ENCODE assay signal across 20 mouse cellular contexts in the genomic region with DNA sequence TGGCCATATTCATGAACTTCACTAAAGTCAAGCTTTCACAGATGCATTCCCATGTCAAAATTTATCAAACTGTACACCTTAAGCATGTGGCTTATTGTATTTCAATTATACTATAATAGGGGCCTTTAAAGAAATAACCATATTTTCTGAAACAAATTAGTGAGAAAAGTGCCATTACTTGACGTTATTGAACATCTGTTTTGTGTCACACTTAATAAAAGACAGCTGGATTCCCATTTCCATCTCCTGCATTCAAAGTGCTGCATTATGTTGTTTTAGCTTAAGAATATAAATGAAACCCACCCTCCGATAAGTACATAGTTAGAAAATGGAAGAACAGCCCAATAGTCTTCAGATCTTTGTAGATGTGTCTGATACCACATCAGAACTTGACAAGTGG.
DNase-seq lines count a peak whose midpoint lies in the region; ATAC-seq and TF ChIP-seq lines count a peak whose summit lies in the region.
"Had no signal": no experiment of that assay in that cellular context is flagged by ENCODE, and none has a peak within 500 bp of the region (broad histone marks: within the 10 kb centered on the region; RNA-seq: fewer than 3 reads in every experiment).

No protein-coding gene starts in this region.

- H3K36me3 ChIP-seq in limb, embryonic 14.5 days (ENCODE audit: control insufficient read depth, insufficient read depth, low read length), result no peaks in the 10 kb centered on the region
- H3K36me3 ChIP-seq in limb, embryonic 10.5 days, result no peaks in the 10 kb centered on the region
- H3K36me3 ChIP-seq: embryonic facial prominence, embryonic 13.5 days; forebrain, embryonic 15.5 days had no signal

- 15% methylated on average over 2 of the region's 2 CpGs for WGBS in limb, embryonic 14.5 days
- WGBS in limb, embryonic 10.5 days, result 32% methylated on average over 2 of the region's 2 CpGs

- no peaks in the 10 kb centered on the region for H3K9me3 ChIP-seq in limb, embryonic 14.5 days (ENCODE audit: control insufficient read depth, low read length)
- no peaks in the 10 kb centered on the region for H3K9me3 ChIP-seq in limb, embryonic 10.5 days (replicated peaks)
- H3K9me3 ChIP-seq: embryonic facial prominence, embryonic 13.5 days; forebrain, embryonic 13.5 days; forebrain, embryonic 15.5 days had no signal

- H3K27ac ChIP-seq in limb, embryonic 14.5 days (replicated peaks; ENCODE audit: low read depth, low read length), result no peak overlapping the region
- no peak overlapping the region for H3K27ac ChIP-seq in limb, embryonic 10.5 days
- H3K27ac ChIP-seq: embryonic facial prominence, embryonic 13.5 days; forebrain, embryonic 13.5 days; forebrain, embryonic 15.5 days had no signal

- no peak overlapping the region for H3K9ac ChIP-seq in limb, embryonic 14.5 days (ENCODE audit: low read depth, low read length, severe bottlenecking)
- H3K9ac ChIP-seq: embryonic facial prominence, embryonic 13.5 days; forebrain, embryonic 13.5 days; forebrain, embryonic 15.5 days; forebrain, postnatal 0 days had no signal

- H3K4me2 ChIP-seq in limb, embryonic 14.5 days (replicated peaks; ENCODE audit: low read depth, low read length, severe bottlenecking), result no peak overlapping the region
- H3K4me2 ChIP-seq: embryonic facial prominence, embryonic 13.5 days; forebrain, embryonic 13.5 days; forebrain, embryonic 15.5 days had no signal

- ATAC-seq in limb, embryonic 14.5 days (ENCODE audit: low FRiP score, low read depth), result no peak
- ATAC-seq: forebrain, embryonic 13.5 days; forebrain, embryonic 15.5 days; forebrain, postnatal 0 days had no signal

- H3K27me3 ChIP-seq in limb, embryonic 14.5 days (ENCODE audit: control insufficient read depth, insufficient read depth, low read length), result no peaks in the 10 kb centered on the region
- H3K27me3 ChIP-seq in limb, embryonic 10.5 days (ENCODE audit: low read depth, poor library complexity, severe bottlenecking), result no peaks in the 10 kb centered on the region
- H3K27me3 ChIP-seq: forebrain, embryonic 13.5 days; forebrain, embryonic 15.5 days had no signal

- DNase-seq in embryo, embryonic 11 days, result peak; percentile 36
- no peak for DNase-seq in embryo, embryonic 9.5 days (ENCODE audit: extremely low spot score)
- peak; percentile 27 for DNase-seq in limb, embryonic 14.5 days (ENCODE audit: low spot score)
- DNase-seq in limb, embryonic 10.5 days (ENCODE audit: low spot score), result no peak
- DNase-seq in forelimb bud, embryonic 11.5 days (ENCODE audit: low read depth, low spot score), result peak; percentile 47
- no peak for DNase-seq in kidney, adult 18-20 months
- no peak for DNase-seq in heart, postnatal 14 days
- DNase-seq: adrenal gland, adult 2 months; adrenal gland, postnatal 10 days; adrenal gland, postnatal 25 days; cerebellum, adult 11 months; cerebellum, adult 18-20 months; cerebellum, adult 8-10 months; cerebellum, adult 9-11 months; cerebellum, postnatal 14 days; cerebellum, postnatal 36 days; forebrain, postnatal 0 days had no signal

- H3K4me3 ChIP-seq in limb, embryonic 14.5 days (replicated peaks; ENCODE audit: low read length), result no peak overlapping the region
- no peak overlapping the region for H3K4me3 ChIP-seq in limb, embryonic 10.5 days
- H3K4me3 ChIP-seq: embryonic facial prominence, embryonic 13.5 days; forebrain, embryonic 13.5 days; forebrain, embryonic 15.5 days had no signal

- intact Hi-C loops in heart, postnatal 14 days (cut with DNase I), result no loop called here

- no peak for TF ChIP-seq POLR2A in limb, embryonic 14.5 days (IDR thresholded peaks at IDR 0.05; ENCODE audit: borderline replicate concordance, extremely low read depth, insufficient read depth, insufficient read length)

- H3K4me1 ChIP-seq in limb, embryonic 14.5 days (ENCODE audit: control insufficient read depth, insufficient read depth, low read length), result peaks cover 4% of the 10 kb centered on the region
- peaks cover 18% of the 10 kb centered on the region for H3K4me1 ChIP-seq in limb, embryonic 10.5 days
- H3K4me1 ChIP-seq: forebrain, embryonic 13.5 days; forebrain, embryonic 15.5 days had no signal

Comparison
In these comparisons a context has a peak if more than half of its experiments do, and no peak if none do; other contexts are left out.
1. DNase-seq: peak in embryo, embryonic 11 days (single experiment), limb, embryonic 14.5 days (single experiment) and forelimb bud, embryonic 11.5 days (single experiment); none in embryo, embryonic 9.5 days (single experiment), limb, embryonic 10.5 days (single experiment), kidney, adult 18-20 months (single experiment) and heart, postnatal 14 days (0 of 2).